ENCODE assay signal across 9 mouse cellular contexts in the genomic region with DNA sequence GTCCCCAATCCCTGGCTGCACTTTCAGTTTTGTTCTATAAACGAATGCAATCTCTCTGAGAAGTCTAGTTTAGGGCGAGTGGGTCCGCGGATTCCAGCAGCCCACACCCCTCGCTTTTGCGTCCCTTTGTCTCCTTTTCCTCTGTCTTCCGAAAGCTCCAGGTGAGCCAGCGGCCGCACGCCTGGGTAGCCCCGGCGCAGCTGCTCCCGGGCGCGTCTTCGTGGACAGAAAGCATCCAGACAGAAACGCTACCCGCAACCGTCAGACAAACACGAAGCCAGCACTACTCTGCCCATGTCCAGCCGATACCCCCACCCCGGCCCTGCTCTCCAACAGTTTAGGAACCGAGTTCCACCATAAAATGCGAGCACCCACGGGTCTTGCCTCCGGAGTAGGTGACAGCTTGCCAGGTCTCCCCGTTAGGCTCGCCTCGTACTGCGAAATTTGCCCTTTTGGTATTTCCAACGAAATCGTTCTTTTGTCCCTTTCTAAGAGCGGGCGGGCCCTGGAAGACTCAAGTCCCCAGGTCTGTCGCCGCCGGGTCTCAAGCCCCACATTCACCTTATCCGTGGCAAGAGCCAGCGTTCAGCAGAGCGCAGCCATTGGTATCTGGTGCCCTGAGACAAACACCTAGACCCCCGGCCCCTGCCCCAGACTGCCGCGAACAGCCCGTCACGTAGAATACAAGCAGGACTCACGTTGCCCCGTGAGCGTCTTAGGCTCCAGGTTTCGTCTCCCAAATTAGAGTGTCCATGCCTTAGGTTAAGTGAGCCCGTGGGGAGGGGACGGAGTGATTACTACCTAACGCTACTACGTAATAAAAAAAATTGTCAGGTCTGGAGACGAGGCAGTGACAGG. TPM values are rescaled to one million over a fixed set of nuclear protein-coding genes. Genes with fewer than 3 reads are reported as not detected.
A peak's percentile ranks its signal among the peaks of the same experiment; 100 is the strongest.
DNase-seq lines count a peak whose midpoint lies in the region; ATAC-seq and TF ChIP-seq lines count a peak whose summit lies in the region.
"Had no signal": no experiment of that assay in that cellular context is flagged by ENCODE, and none has a peak within 500 bp of the region (broad histone marks: within the 10 kb centered on the region; RNA-seq: fewer than 3 reads in every experiment).

No protein-coding gene starts in this region.

- no peak overlapping the region; the same call in 1 of the 2 replicates for H3K4me2 ChIP-seq in hindbrain, postnatal 0 days (ENCODE audit: low read depth, low read length)
- H3K4me2 ChIP-seq in heart, embryonic 16.5 days (ENCODE audit: low read depth, low read length) = peak overlapping the region; percentile 22
- H3K4me2 ChIP-seq in neural tube, embryonic 11.5 days (ENCODE audit: low read depth) = peak overlapping the region; percentile 20; the same call in 1 of the 2 replicates

- H3K4me1 ChIP-seq in hindbrain, embryonic 10.5 days (replicated peaks) = peaks cover 41% of the 10 kb centered on the region
- no peaks in the 10 kb centered on the region for H3K4me1 ChIP-seq in hindbrain, postnatal 0 days (ENCODE audit: insufficient read depth, low read length)
- H3K4me1 ChIP-seq in heart, embryonic 16.5 days (ENCODE audit: control insufficient read depth, insufficient read depth, low read length) = peaks cover 21% of the 10 kb centered on the region
- H3K4me1 ChIP-seq in neural tube, embryonic 11.5 days (ENCODE audit: control insufficient read depth, insufficient read depth, low read length) = peaks cover 15% of the 10 kb centered on the region

- WGBS in hindbrain, embryonic 10.5 days = under 1% methylated on average over 54 of the region's 54 CpGs
- 1% methylated on average over 54 of the region's 54 CpGs for WGBS in hindbrain, postnatal 0 days
- WGBS in heart, embryonic 16.5 days = under 1% methylated on average over 54 of the region's 54 CpGs
- under 1% methylated on average over 54 of the region's 54 CpGs for WGBS in neural tube, embryonic 11.5 days

- peak overlapping the region; percentile 60 for H3K4me3 ChIP-seq in hindbrain, embryonic 10.5 days
- H3K4me3 ChIP-seq in hindbrain, postnatal 0 days (ENCODE audit: low read length) = no peak overlapping the region
- peak overlapping the region; percentile 50 for H3K4me3 ChIP-seq in heart, embryonic 16.5 days (ENCODE audit: low read length)
- peak overlapping the region; percentile 15 for H3K4me3 ChIP-seq in neural tube, embryonic 11.5 days (ENCODE audit: low read depth, low read length)

- peak overlapping the region; percentile 13; the same call in 1 of the 2 replicates for H3K27ac ChIP-seq in hindbrain, embryonic 10.5 days
- H3K27ac ChIP-seq in hindbrain, postnatal 0 days = no peak overlapping the region
- no peak overlapping the region for H3K27ac ChIP-seq in heart, embryonic 16.5 days (ENCODE audit: low read length)
- no peak overlapping the region for H3K27ac ChIP-seq in neural tube, embryonic 11.5 days (ENCODE audit: low read depth, low read length)

- no peak for TF ChIP-seq CTCF in hindbrain, postnatal 0 days (IDR thresholded peaks at IDR 0.05; ENCODE audit: low read depth)

- no peaks in the 10 kb centered on the region for H3K36me3 ChIP-seq in hindbrain, embryonic 10.5 days
- no peaks in the 10 kb centered on the region for H3K36me3 ChIP-seq in hindbrain, postnatal 0 days (ENCODE audit: insufficient read depth, low read length)
- H3K36me3 ChIP-seq in heart, embryonic 16.5 days (ENCODE audit: control insufficient read depth, insufficient read depth) = no peaks in the 10 kb centered on the region
- no peaks in the 10 kb centered on the region for H3K36me3 ChIP-seq in neural tube, embryonic 11.5 days (ENCODE audit: control insufficient read depth, insufficient read depth, low read length)

- no peak for ATAC-seq in hindbrain, postnatal 0 days
- no peak for ATAC-seq in heart, embryonic 16.5 days (replicated peaks; ENCODE audit: extremely low read depth, insufficient read depth, low FRiP score)
- no peak for ATAC-seq in neural tube, embryonic 11.5 days (ENCODE audit: insufficient read depth, low FRiP score, low TSS enrichment)
- no peak for ATAC-seq in monocyte, adult 5-6 weeks (replicated peaks; ENCODE audit: insufficient number of reproducible peaks, low FRiP score, low TSS enrichment, poor library complexity, severe bottlenecking)

- no peaks in the 10 kb centered on the region for H3K9me3 ChIP-seq in hindbrain, embryonic 10.5 days
- no peaks in the 10 kb centered on the region for H3K9me3 ChIP-seq in hindbrain, postnatal 0 days (ENCODE audit: low read length)
- no peaks in the 10 kb centered on the region for H3K9me3 ChIP-seq in heart, embryonic 16.5 days (replicated peaks; ENCODE audit: control insufficient read depth, low read length)
- H3K9me3 ChIP-seq in neural tube, embryonic 11.5 days (ENCODE audit: control insufficient read depth, low read length) = no peaks in the 10 kb centered on the region

- DNase-seq in hindbrain, embryonic 10.5 days (ENCODE audit: low spot score) = peak; percentile 69
- no peak for DNase-seq in hindbrain, postnatal 0 days (ENCODE audit: low spot score)
- DNase-seq in embryo, embryonic 10 days (ENCODE audit: low spot score) = peak; percentile 48
- peak; percentile 48 to 64 for DNase-seq in kidney, postnatal 4 days
- DNase-seq in neural tube, embryonic 11.5 days (ENCODE audit: low spot score) = peak; percentile 61
- DNase-seq in natural killer cell, adult 2 months (ENCODE audit: low spot score in 2 of 2) = no peak

- no peak overlapping the region for H3K9ac ChIP-seq in hindbrain, postnatal 0 days (replicated peaks; ENCODE audit: low read length)
- no peak overlapping the region for H3K9ac ChIP-seq in heart, embryonic 16.5 days (ENCODE audit: low read length)
- H3K9ac ChIP-seq in neural tube, embryonic 11.5 days (ENCODE audit: low read length) = no peak overlapping the region

- peaks cover 100% of the 10 kb centered on the region for H3K27me3 ChIP-seq in hindbrain, embryonic 10.5 days (ENCODE audit: insufficient read depth, poor library complexity, severe bottlenecking)
- H3K27me3 ChIP-seq in hindbrain, postnatal 0 days (ENCODE audit: insufficient read depth, low read length) = peaks cover 65% of the 10 kb centered on the region
- peaks cover 78% of the 10 kb centered on the region for H3K27me3 ChIP-seq in heart, embryonic 16.5 days (ENCODE audit: control insufficient read depth, insufficient read depth, low read length)
- peaks cover 88% of the 10 kb centered on the region for H3K27me3 ChIP-seq in neural tube, embryonic 11.5 days (ENCODE audit: control insufficient read depth, insufficient read depth, low read length)

RNA-seq across cellular contexts. Expression of a gene that starts 0.9 kb away (rescaled TPM):
- 2.8 TPM in 2 replicates for polyA plus RNA-seq in hindbrain, embryonic 10.5 days (2016; fragmentation: Nextera tagmentation; extraction: Ambion mirVana)
- total RNA-seq in hindbrain, postnatal 0 days (2014; rRNA removed) = not detected in 2 replicates
- polyA plus RNA-seq in hindbrain, postnatal 0 days (2015; fragmentation: Nextera tagmentation; extraction: Ambion mirVana) = 0.20 and 0.21 TPM in 2 replicates
- polyA plus RNA-seq in heart, embryonic 16.5 days (2015; fragmentation: Nextera tagmentation; extraction: Ambion mirVana) = 0.19 and 0.45 TPM in 2 replicates
- polyA plus RNA-seq in neural tube, embryonic 11.5 days (2014; fragmentation: Nextera tagmentation; extraction: Ambion mirVana) = 0.22 and 0.27 TPM in 2 replicates
- not detected in 3 replicates for total RNA-seq in monocyte, adult 5-6 weeks (2017)
- total RNA-seq: MEL had no signal

Comparison
In these comparisons a context has a peak if more than half of its experiments do, and no peak if none do; other contexts are left out.
1. DNase-seq: peak in hindbrain, embryonic 10.5 days (single experiment), embryo, embryonic 10 days (single experiment), kidney, postnatal 4 days (2 of 2) and neural tube, embryonic 11.5 days (single experiment); none in hindbrain, postnatal 0 days (single experiment) and natural killer cell, adult 2 months (0 of 2).